Mouse (Mus musculus): ENCODE data around the gene Itprid1.

Gene Itprid1

GRCm38 (mm10) chr6:55901568-55902328, 65.1 kb downstream of the Itprid1 start:
- DNase-seq (ENCODE audit: low spot score) = no peak

- DNase-seq (ENCODE audit: low spot score) = no peak
Measured at GRCm38 (mm10) chr6:55902329-55902605, 65.6 kb downstream of the Itprid1 start.

GRCm38 (mm10) chr6:55919206-55919605, 82.5 kb downstream of the Itprid1 start:
- no peak for DNase-seq (ENCODE audit: low spot score)

GRCm38 (mm10) chr6:55920282-55920720, 83.6 kb downstream of the Itprid1 start:
- DNase-seq (ENCODE audit: low spot score) = no peak

- DNase-seq (ENCODE audit: low spot score) = no peak
Measured at GRCm38 (mm10) chr6:55920866-55921630, 84.4 kb downstream of the Itprid1 start.

GRCm38 (mm10) chr6:55944709-55945108, 108.0 kb downstream of the Itprid1 start:
- DNase-seq (ENCODE audit: low spot score) = no peak

- DNase-seq (ENCODE audit: low spot score) = peak; percentile 14
Measured at GRCm38 (mm10) chr6:55950345-55951110, 113.8 kb downstream of the Itprid1 start.

GRCm38 (mm10) chr6:55972998-55973397, 136.3 kb downstream of the Itprid1 start:
- no peak for DNase-seq (ENCODE audit: low spot score)

GRCm38 (mm10) chr6:55979766-55980165, 143.1 kb downstream of the Itprid1 start:
- DNase-seq (ENCODE audit: low spot score) = no peak

GRCm38 (mm10) chr6:56008711-56009110, 172.0 kb downstream of the Itprid1 start:
- DNase-seq (ENCODE audit: low spot score) = no peak

- no peak for DNase-seq (ENCODE audit: low spot score)
Measured at GRCm38 (mm10) chr6:56012384-56012783, 175.7 kb downstream of the Itprid1 start.

- DNase-seq (ENCODE audit: low spot score) = no peak
Measured at GRCm38 (mm10) chr6:56017291-56017994, 180.7 kb downstream of the Itprid1 start, which contains the start of gene Ppp1r17. Gene Ppp1r17 (plus strand): TSS chr6:56017497.

GRCm38 (mm10) chr6:56019632-56020031, 182.9 kb downstream of the Itprid1 start:
- no peak for DNase-seq (ENCODE audit: low spot score)

GRCm38 (mm10) chr6:56025533-56025932, 188.8 kb downstream of the Itprid1 start:
- no peak for DNase-seq (ENCODE audit: low spot score)

GRCm38 (mm10) chr6:56027318-56027717, 190.6 kb downstream of the Itprid1 start:
- DNase-seq (ENCODE audit: low spot score) = no peak

- DNase-seq (ENCODE audit: low spot score) = no peak
Measured at GRCm38 (mm10) chr6:56027966-56028365, 191.3 kb downstream of the Itprid1 start.

Measured in c-Kit-positive CD71-positive TER-119-positive erythroid progenitor cells, embryonic 14.5 days (primary cell).